In the genomic region with DNA sequence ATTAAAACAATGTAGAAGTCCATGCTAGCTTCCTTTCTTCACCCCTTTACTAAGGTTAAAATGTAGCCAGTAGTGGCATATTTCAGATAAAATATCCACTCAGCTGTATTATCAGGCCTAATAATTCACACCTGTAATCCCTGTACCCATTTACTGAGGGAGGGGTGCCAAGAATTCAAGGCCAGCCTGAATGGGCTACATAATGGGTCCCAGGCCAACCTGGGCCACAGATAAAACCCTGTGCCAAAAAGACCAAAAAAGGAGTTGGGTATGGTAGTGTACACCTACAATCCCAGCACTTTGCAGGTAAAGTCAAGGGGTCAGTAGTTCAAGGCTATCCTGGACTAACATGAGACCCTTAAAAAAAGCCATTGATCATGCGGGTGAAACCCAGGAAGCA, we compare ENCODE assay signal across 24 mouse cellular contexts. TPM values are rescaled to one million over a fixed set of nuclear protein-coding genes. Genes with fewer than 3 reads are reported as not detected.
"Had no signal": no experiment of that assay in that cellular context is flagged by ENCODE, and none has a peak within 500 bp of the region (broad histone marks: within the 10 kb centered on the region; RNA-seq: fewer than 3 reads in every experiment).

No protein-coding gene starts in this region.

- H3K4me1 ChIP-seq: heart, embryonic 13.5 days; heart, embryonic 15.5 days; hindbrain, embryonic 13.5 days; kidney, embryonic 15.5 days; limb, embryonic 13.5 days; limb, embryonic 15.5 days; liver, embryonic 12.5 days had no signal

- H3K27ac ChIP-seq: heart, embryonic 13.5 days; heart, embryonic 15.5 days; hindbrain, embryonic 13.5 days; hindbrain, embryonic 15.5 days; hindbrain, postnatal 0 days; kidney, embryonic 15.5 days; kidney, postnatal 0 days; limb, embryonic 13.5 days; limb, embryonic 15.5 days; liver, embryonic 12.5 days; liver, embryonic 14.5 days had no signal

- H3K9ac ChIP-seq: heart, embryonic 13.5 days; heart, embryonic 15.5 days; hindbrain, embryonic 13.5 days; hindbrain, embryonic 15.5 days; kidney, embryonic 15.5 days; limb, embryonic 13.5 days; limb, embryonic 15.5 days; liver, embryonic 12.5 days; liver, embryonic 14.5 days had no signal

- H3K36me3 ChIP-seq: heart, embryonic 13.5 days; heart, embryonic 15.5 days; hindbrain, embryonic 13.5 days; hindbrain, embryonic 15.5 days; kidney, embryonic 15.5 days; limb, embryonic 13.5 days; limb, embryonic 15.5 days; liver, embryonic 12.5 days had no signal

- H3K9me3 ChIP-seq: heart, embryonic 13.5 days; heart, embryonic 15.5 days; hindbrain, embryonic 13.5 days; hindbrain, embryonic 15.5 days; kidney, embryonic 15.5 days; limb, embryonic 13.5 days; limb, embryonic 15.5 days; liver, embryonic 12.5 days had no signal

- H3K4me2 ChIP-seq: heart, embryonic 11.5 days; heart, embryonic 13.5 days; heart, embryonic 15.5 days; hindbrain, embryonic 13.5 days; hindbrain, embryonic 15.5 days; kidney, embryonic 15.5 days; limb, embryonic 13.5 days; limb, embryonic 15.5 days; liver, embryonic 12.5 days had no signal

- DNase-seq: gastrocnemius, postnatal 14 days; gastrocnemius, postnatal 36 days; heart, adult 18-20 months; heart, postnatal 14 days; heart, postnatal 36 days; kidney, adult 11 months; kidney, adult 8-10 months; kidney, postnatal 25 days; layer of hippocampus, adult 9-11 months; layer of hippocampus, postnatal 36 days; left cerebral cortex, postnatal 4 days had no signal

- ATAC-seq: hindbrain, postnatal 0 days; intestine, embryonic 16.5 days; liver, embryonic 12.5 days had no signal

- H3K4me3 ChIP-seq: heart, embryonic 13.5 days; heart, embryonic 15.5 days; hindbrain, embryonic 13.5 days; hindbrain, embryonic 15.5 days; kidney, embryonic 15.5 days; limb, embryonic 13.5 days; limb, embryonic 15.5 days; liver, embryonic 12.5 days had no signal

- H3K27me3 ChIP-seq: heart, embryonic 13.5 days; heart, embryonic 15.5 days; hindbrain, embryonic 13.5 days; hindbrain, embryonic 15.5 days; kidney, embryonic 15.5 days; limb, embryonic 15.5 days had no signal

RNA-seq across cellular contexts. Expression of a gene that starts 9.3 kb away (rescaled TPM):
- polyA plus RNA-seq: limb, embryonic 15.5 days had no signal
